Mouse (Mus musculus) intestine, embryonic 16.5 days (tissue): ENCODE results near the gene Fbn1. TPM values are rescaled to one million over a fixed set of nuclear protein-coding genes. Genes with fewer than 3 reads are reported as not detected.
A peak's percentile ranks its signal among the peaks of the same experiment; 100 is the strongest.

ENCODE experiments used
- ATAC-seq: fragments of 200-750 bp; cut with Nextera tagmentation; 2 replicates; pipeline ENCODE4 v1.8.0; 2017; ENCODE audit warnings: moderate TSS enrichment, moderate library complexity
- H3K27ac ChIP-seq: fragments of 300-500 bp; sonication (generic); 2 replicates; pipeline ENCODE4 v1.5.1; 2014; ENCODE audit warnings: mild to moderate bottlenecking, low read length
- H3K27me3 ChIP-seq: fragments of 300-500 bp; sonication (generic); replicated peaks from 2 replicates; pipeline ENCODE4 v1.6.1; 2014; ENCODE audit warnings: low read length, control low read depth, mixed read lengths; ENCODE audit not compliant: control insufficient read depth, insufficient read depth
- H3K36me3 ChIP-seq: fragments of 300-500 bp; sonication (generic); 2 replicates; pipeline ENCODE4 v1.6.1; 2014; ENCODE audit warnings: low read length, control low read depth; ENCODE audit not compliant: control insufficient read depth, insufficient read depth
- H3K4me1 ChIP-seq: fragments of 300-500 bp; sonication (generic); 2 replicates; pipeline ENCODE4 v1.6.1; 2014; ENCODE audit warnings: low read length, control low read depth, mixed read lengths; ENCODE audit not compliant: control insufficient read depth, insufficient read depth
- H3K4me2 ChIP-seq: fragments of 300-500 bp; sonication (generic); 2 replicates; pipeline ENCODE4 v1.6.1; 2014; ENCODE audit warnings: low read depth, low read length, control low read depth
- H3K4me3 ChIP-seq: fragments of 300-500 bp; sonication (generic); 2 replicates; pipeline ENCODE4 v1.5.1; 2014; ENCODE audit warnings: mild to moderate bottlenecking, low read length
- H3K9ac ChIP-seq: fragments of 300-500 bp; sonication (generic); 2 replicates; pipeline ENCODE4 v1.6.1; 2014; ENCODE audit warnings: low read depth, low read length
- H3K9me3 ChIP-seq: fragments of 300-500 bp; sonication (generic); 2 replicates; pipeline ENCODE4 v1.6.1; 2016; ENCODE audit warnings: low read length, control low read depth; ENCODE audit not compliant: control insufficient read depth
- WGBS: fragments of 180-500 bp; shearing (Covaris S2); extraction: QIAGEN DNeasy Blood & Tissue Kit; methylation state at CpG from one replicate; pipeline ENCODE4 v1.1.7; 2014; 5-methylcytosine and 5-hydroxymethylcytosine counted together
- polyA plus RNA-seq: library from polyadenylated mRNA; unstranded; fragments of >200 nt; fragmentation: Nextera tagmentation; extraction: Ambion mirVana; gene quantifications from 2 replicates; pipeline ENCODE4 v1.2.1, GENCODE M21; 2015

Gene Fbn1
- 12.6 and 15.6 TPM in 2 replicates for polyA plus RNA-seq

DNA sequence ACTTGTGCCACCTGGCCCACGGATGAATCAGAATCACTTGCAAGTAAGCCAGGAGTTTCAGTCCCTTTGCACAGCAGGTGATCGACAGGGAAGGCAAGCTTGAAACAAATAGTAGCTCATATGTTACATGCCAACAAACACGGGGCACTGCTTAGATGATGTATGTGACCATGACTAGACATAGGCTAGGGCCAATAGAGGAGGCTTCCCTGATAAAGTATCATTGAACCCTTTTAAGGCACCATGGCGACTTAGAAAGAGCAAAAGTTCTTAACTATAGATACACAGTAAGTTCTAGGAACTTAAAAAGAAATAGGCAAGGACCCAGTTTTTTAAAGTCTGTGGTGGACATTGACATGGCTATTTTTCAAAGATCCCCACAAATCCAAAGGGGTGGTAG, at the start of gene Fbn1:
Fbn1 (minus strand) TSS at position 101 of the 400 bp plus-strand sequence.
- Histone ChIP-seq H3K27me3 (peaks cover 14% of the 10 kb centered on the region), H3K36me3 (no peaks in the 10 kb centered on the region), H3K9me3 (no peaks in the 10 kb centered on the region), H3K4me1 (0 out of 2 replicates have a peak, but pooled peaks cover 2% of the 10 kb centered on the region), H3K9ac (peak within 1 kb of the TSS; percentile 82), H3K4me2 (peak within 1 kb of the TSS; percentile 73), H3K27ac (peak within 1 kb of the TSS; percentile 77), H3K4me3 (peak within 1 kb of the TSS; percentile 73)
- no peak for ATAC-seq
- 81% methylated on average over 4 of the region's 4 CpGs for WGBS

DNA sequence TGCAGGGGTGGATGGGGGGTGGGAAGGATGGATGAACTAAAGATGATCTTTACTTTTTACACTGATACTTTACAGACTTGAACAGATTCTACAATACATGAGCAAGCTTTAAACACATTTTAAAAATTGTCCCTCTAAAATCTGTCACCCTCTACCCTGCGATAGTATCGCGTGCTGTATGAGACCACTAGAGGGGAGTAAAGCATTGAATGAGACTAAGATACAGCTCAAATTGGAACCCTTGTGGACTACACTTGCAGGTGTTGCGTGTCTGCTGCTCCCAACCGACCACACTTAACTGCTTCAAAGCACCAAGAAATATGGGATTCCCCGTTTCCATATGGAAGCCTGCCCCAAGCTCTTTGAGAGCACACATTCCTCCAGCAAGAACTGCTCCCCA, 48.0 kb upstream of the Fbn1 start:
- Histone ChIP-seq H3K36me3 (no peaks in the 10 kb centered on the region), H3K9me3 (no peaks in the 10 kb centered on the region), H3K9ac (no peak overlapping the region), H3K27me3 (no peaks in the 10 kb centered on the region), H3K4me1 (no peaks in the 10 kb centered on the region), H3K27ac (no peak overlapping the region), H3K4me2 (no peak overlapping the region), H3K4me3 (no peak overlapping the region)
- ATAC-seq: no peak
- 75% methylated on average over 6 of the region's 6 CpGs for WGBS

GRCm38 (mm10) chr2:125548806-125549578, 41.2 kb upstream of the Fbn1 start:
- 47% methylated on average over 1 of the region's 1 CpGs for WGBS
- H3K27me3 ChIP-seq: no peaks in the 10 kb centered on the region
- no peak overlapping the region for H3K9ac ChIP-seq
- H3K9me3 ChIP-seq: no peaks in the 10 kb centered on the region
- H3K4me1 ChIP-seq: no peaks in the 10 kb centered on the region
- H3K4me3 ChIP-seq: no peak overlapping the region
- no peak overlapping the region for H3K4me2 ChIP-seq
- no peak overlapping the region for H3K27ac ChIP-seq
- no peak for ATAC-seq
- H3K36me3 ChIP-seq: no peaks in the 10 kb centered on the region

GRCm38 (mm10) chr2:125544986-125545385, 37.2 kb upstream of the Fbn1 start:
- H3K9ac ChIP-seq: no peak overlapping the region
- no peak overlapping the region for H3K4me2 ChIP-seq
- no peak overlapping the region for H3K4me3 ChIP-seq
- H3K36me3 ChIP-seq: no peaks in the 10 kb centered on the region
- 86% methylated on average over 3 of the region's 3 CpGs for WGBS
- no peak overlapping the region for H3K27ac ChIP-seq
- ATAC-seq: no peak
- H3K4me1 ChIP-seq: no peaks in the 10 kb centered on the region
- H3K9me3 ChIP-seq: no peaks in the 10 kb centered on the region
- no peaks in the 10 kb centered on the region for H3K27me3 ChIP-seq

DNA sequence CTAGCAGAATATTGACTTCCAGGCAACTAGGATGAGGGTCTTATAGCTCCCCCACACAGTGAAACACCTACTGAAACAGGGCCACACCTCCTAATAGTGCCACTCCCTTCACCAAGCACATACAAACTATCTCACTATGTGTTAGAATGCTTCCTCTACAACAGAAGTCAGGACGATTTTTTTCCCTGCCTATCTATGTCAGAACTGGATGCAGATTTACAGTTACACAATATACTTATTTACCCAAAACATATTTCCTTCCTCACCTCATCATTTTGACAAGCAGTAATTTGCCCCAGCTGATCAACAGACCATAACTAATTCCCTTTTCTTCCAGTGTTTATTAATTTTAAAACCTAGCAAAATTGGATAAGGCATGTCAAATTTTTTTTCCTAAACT, 35.9 kb upstream of the Fbn1 start:
- Histone ChIP-seq H3K4me3 (no peak overlapping the region), H3K27me3 (no peaks in the 10 kb centered on the region), H3K27ac (no peak overlapping the region), H3K36me3 (no peaks in the 10 kb centered on the region), H3K9ac (no peak overlapping the region), H3K4me2 (no peak overlapping the region), H3K4me1 (no peaks in the 10 kb centered on the region), H3K9me3 (no peaks in the 10 kb centered on the region)
- no peak for ATAC-seq
- WGBS: 71% methylated on average over 1 of the region's 1 CpGs

GRCm38 (mm10) chr2:125541451-125541850, 33.7 kb upstream of the Fbn1 start:
- ATAC-seq: no peak

GRCm38 (mm10) chr2:125540579-125540978, 32.8 kb upstream of the Fbn1 start:
- no peak overlapping the region for H3K4me2 ChIP-seq
- H3K4me3 ChIP-seq: no peak overlapping the region
- WGBS: 74% methylated on average over 7 of the region's 7 CpGs
- no peak overlapping the region for H3K27ac ChIP-seq
- no peaks in the 10 kb centered on the region for H3K4me1 ChIP-seq
- no peaks in the 10 kb centered on the region for H3K36me3 ChIP-seq
- no peaks in the 10 kb centered on the region for H3K27me3 ChIP-seq
- no peak overlapping the region for H3K9ac ChIP-seq
- H3K9me3 ChIP-seq: no peaks in the 10 kb centered on the region
- no peak for ATAC-seq

More at GRCm38 (mm10) chr2:125541451-125541850, 33.7 kb upstream of the Fbn1 start:
- Histone ChIP-seq H3K9me3 (no peaks in the 10 kb centered on the region), H3K4me1 (no peaks in the 10 kb centered on the region), H3K4me3 (no peak overlapping the region), H3K9ac (no peak overlapping the region), H3K27me3 (no peaks in the 10 kb centered on the region), H3K36me3 (no peaks in the 10 kb centered on the region), H3K27ac (no peak overlapping the region), H3K4me2 (no peak overlapping the region)
- 66% methylated on average over 7 of the region's 7 CpGs for WGBS

DNA sequence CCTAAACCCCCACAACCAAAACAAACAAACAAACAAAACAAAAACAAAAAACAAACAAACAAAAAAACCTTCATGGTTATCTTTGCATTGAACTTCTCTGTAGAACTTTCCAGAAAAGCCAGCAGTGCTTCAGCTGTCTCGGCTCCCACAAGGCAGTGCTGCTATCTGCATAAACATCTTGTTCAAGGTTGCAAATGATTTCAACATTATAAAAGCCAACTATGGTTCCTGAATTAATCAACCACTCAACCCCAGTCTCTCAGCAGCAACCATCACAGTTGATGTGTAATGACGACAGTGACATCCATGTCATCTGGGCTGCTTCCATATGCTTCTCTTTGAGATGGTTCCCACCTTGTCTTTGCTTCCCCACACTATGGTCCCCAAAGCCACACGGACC, 31.8 kb upstream of the Fbn1 start:
- Histone ChIP-seq H3K4me2 (no peak overlapping the region), H3K27ac (no peak overlapping the region), H3K9me3 (no peaks in the 10 kb centered on the region), H3K4me1 (no peaks in the 10 kb centered on the region), H3K36me3 (no peaks in the 10 kb centered on the region), H3K4me3 (no peak overlapping the region), H3K27me3 (no peaks in the 10 kb centered on the region), H3K9ac (no peak overlapping the region)
- no peak for ATAC-seq
- WGBS: 83% methylated on average over 3 of the region's 3 CpGs

GRCm38 (mm10) chr2:125530665-125531064, 22.9 kb upstream of the Fbn1 start:
- Histone ChIP-seq H3K27me3 (no peaks in the 10 kb centered on the region), H3K27ac (peak overlapping the region; percentile 51; the same call in 1 of the 2 replicates), H3K4me3 (no peak overlapping the region), H3K4me2 (no peak overlapping the region), H3K4me1 (no peaks in the 10 kb centered on the region), H3K9ac (no peak overlapping the region), H3K9me3 (no peaks in the 10 kb centered on the region), H3K36me3 (no peaks in the 10 kb centered on the region)
- 49% methylated on average over 6 of the region's 6 CpGs for WGBS
- ATAC-seq: peak; percentile 82

DNA sequence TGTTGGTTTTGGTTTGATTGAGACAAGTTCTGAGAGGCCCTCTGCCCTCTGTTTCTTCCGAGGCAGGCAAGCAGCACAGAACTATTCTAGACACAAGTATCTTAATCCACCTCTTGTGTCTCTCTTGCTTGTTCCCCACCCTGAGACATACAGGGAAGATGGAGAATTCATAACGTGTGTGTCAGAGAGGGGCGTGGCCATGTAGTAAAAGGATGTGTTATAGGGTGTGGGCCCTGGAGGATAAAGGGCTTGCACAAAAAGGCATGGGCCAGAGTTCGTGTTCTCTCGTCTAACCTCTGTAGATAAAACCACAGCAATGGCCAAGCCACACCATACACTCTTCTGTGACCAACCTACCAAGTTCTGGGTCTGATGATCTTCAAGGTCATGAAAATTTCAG, 18.8 kb upstream of the Fbn1 start:
- Histone ChIP-seq H3K9me3 (no peaks in the 10 kb centered on the region), H3K27me3 (no peaks in the 10 kb centered on the region), H3K9ac (no peak overlapping the region), H3K4me2 (no peak overlapping the region), H3K27ac (no peak overlapping the region), H3K4me3 (no peak overlapping the region), H3K4me1 (no peaks in the 10 kb centered on the region), H3K36me3 (no peaks in the 10 kb centered on the region)
- ATAC-seq: no peak
- WGBS: 73% methylated on average over 5 of the region's 5 CpGs
